Mouse (Mus musculus) hindlimb bud, embryonic 11.5 days (tissue): ENCODE data around the gene Ackr4.
A peak's percentile ranks its signal among the peaks of the same experiment; 100 is the strongest.

Experiments used
- DNase-seq: peaks from one replicate; pipeline ENCODE4 v3.0.0-alpha.2; 2012; ENCODE audit warnings: low read depth, low spot score; ENCODE audit errors: extremely low spot score

The Ackr4 gene

DNA sequence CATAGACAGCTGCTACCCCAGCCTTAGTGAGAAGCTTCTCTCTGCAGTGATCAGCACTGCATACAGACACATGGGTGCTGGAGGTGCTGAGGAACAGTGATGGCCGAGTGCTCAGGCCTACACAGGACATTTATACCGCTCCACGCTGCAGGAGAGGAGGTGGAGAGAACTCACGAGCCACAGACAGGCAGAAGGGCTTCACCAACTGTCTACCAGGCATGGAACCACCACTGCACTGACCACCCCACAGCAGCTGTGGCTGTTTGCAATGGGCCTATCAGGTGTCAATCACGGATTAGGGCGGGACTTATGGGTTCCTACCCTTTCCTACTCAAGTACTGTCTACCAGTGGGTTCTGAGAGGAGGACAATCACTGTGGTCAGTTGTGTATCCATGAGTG lies 75.7 kb downstream of the Ackr4 start:
- DNase-seq: no peak

DNA sequence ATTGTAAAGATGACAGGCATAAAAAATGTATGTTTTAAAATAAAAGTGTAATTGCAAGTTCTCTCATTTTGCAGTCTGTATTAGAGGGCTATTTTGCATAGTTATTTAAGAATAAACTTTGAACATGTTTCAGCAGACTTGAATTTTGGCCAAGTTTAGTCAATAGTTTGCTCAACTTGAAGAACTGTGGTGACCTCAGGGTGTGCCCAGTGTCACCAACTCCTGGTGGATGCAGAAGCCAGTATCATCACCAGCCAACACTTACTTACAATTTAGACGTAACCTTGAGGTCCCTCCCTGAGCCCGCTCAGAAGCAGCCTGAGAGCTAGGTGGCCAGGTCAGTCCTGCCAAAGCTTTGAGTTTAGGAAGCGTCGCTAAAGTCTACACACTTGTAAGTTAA lies 83.1 kb downstream of the Ackr4 start:
- no peak for DNase-seq

DNA sequence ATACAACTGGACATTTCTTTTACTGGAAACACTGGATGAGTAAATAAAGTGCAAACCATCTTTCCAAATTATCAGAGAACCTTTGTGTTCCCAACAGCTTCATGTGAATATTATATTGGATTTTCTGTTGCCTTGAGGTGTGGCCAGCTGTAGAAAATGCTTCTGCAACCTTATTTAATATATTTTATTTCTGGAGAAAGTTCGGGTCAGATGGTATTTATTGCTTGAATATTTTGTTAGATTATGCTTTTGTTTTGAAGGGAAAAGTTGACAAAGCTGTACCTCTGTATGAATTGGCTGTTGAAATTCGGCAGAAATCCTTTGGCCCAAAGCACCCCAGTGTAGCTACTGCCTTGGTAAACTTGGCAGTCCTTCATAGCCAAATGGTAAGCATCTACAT lies 86.4 kb downstream of the Ackr4 start, which contains the start of gene Gm28305:
Gm28305 (plus strand) TSS at position 301 of the 400 bp plus-strand sequence.
- no peak for DNase-seq

DNA sequence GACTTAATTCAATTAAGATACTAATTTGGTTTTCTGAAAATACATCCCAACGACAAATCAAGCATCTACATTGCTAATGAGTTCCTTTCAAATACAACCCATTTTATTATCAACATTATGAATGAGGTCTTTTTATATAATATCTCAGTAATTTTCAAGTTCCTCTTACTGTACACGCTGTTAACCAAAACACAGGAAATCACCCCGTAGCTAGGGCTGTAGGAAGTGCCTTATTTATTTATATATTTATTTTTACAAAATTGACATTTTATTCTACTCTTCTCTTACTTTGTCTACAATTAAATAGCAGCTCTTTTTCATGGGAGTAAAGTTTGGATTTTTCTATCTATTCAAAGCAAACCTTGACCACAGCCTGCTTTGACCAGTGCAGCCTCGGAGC lies 87.0 kb downstream of the Ackr4 start:
- DNase-seq: no peak

DNA sequence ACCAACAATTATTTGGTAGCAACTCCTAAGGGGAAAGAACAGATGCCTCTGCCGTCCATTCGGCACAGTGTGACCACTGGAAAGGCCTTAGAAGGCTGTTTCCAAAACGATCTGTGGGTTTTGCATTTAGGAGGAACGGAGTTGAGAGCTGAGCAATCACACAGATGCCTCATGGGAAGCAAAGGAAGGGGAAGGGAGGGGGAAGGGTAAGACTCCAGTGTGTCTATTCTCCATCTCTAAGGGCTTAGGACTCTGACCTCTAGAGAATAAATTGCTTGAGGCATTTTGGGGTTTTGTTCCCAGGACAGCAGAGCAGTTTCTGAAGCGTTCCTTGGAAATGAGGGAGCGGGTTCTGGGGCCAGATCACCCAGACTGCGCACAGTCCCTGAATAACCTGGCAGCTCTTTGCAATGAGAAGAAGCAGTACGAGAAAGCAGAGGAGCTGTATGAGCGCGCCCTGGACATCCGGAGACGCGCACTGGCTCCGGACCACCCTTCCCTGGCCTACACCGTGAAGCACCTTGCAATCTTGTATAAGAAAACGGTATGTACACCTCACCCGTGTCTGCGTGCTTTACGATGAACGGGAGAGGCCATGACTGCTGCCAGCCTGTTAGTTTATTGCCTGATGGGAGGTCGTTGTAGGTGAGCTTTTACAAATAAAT lies 87.6 kb downstream of the Ackr4 start:
- no peak for DNase-seq

DNA sequence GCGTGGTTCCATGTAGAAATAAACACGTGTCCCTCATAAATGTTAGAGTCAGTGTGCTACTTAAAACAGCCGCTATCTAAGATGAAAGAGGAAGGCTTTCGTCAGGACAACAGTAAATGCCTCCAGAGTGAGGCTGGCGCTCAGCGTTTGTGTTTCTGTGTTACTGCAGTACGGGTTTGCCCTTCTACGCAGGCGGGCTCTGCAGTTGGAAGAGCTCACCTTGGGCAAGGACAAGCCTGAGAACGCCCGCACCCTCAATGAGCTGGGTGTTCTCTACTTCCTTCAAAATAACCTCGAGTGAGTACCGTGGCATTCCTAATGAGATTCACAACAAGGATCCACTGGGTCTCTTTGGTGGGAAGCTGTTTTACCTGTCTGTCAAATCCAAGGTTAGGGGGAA lies 88.5 kb downstream of the Ackr4 start:
- no peak for DNase-seq

DNA sequence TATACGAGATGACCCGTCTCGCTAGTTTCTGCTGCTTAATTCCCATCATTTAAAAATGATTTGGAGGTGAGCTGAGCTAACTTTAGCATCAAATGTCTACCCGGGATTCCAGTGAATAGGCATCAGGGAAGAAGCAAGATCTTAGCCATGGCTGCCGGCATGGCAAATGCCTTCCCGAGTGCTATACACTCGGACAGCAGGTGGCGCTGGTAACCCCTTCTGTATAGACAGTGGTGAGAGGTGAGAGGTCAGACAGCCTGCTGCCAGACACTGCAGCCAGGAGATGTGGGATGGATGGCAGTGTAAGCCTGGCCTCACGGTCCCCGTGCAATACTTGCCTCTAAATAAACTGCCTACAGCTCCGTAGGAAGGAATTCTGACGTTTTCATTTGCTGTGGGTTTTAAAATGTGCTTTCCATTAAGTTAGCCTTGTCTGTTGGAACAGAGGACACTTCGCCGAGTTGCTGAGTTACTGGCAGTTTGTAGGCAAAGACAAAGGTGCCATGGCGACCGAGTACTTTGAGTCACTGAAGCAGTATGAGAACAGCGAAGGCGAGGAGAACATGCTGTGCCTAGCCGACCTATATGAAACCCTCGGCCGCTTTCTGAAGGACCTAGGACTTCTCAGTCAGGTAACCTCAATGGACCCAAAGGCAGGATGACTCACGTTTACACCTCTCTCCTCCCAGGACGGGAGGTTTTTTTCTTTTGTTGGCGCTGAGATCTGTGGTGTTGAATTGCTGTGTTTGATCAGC lies 91.3 kb downstream of the Ackr4 start:
- peak; percentile 49 for DNase-seq

DNA sequence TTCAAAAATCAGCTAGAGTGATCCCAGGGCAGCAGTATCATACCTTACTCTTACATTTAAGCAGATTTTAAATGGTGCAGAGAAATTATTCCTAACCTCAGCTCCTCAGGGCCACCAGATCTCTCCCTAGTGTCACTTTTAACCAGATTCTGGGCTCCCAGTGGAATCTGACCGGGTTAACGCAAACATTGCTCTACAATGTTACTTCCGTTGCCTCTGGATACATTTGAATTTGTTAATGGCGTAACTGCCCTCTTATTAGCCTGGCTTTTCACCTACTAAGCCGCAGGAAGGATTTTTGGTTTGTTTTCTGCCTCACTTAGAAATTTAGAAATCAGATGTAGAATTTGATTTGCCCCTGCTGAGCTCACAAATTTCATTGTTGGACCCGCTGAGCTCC lies 92.0 kb downstream of the Ackr4 start:
- no peak for DNase-seq

DNA sequence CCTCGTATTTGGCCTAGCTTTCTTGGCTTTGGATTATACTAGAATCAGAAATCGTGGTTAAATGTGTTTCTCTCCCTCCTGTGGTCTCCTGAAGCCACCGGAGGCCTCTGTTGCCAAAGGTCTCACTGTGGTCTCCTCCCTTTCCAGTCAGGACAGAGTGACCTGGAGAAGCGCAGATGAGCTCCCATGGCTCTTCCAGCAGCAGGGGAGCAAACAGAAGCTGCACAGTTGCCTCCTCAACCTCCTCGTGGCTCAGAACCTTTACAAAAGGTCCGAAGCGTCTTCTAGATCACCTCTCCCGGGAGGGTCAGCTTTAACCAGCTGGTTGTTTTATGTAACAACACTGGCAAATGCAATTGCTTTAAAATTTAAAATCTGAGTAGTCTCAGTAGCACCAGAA lies 92.5 kb downstream of the Ackr4 start:
- no peak for DNase-seq
